Mouse (Mus musculus) intestine, embryonic 14.5 days (tissue): ENCODE data around the gene Serpine1. TPM values are rescaled to one million over a fixed set of nuclear protein-coding genes. Genes with fewer than 3 reads are reported as not detected.

Experiments used
- ATAC-seq: fragments of 200-750 bp; cut with Nextera tagmentation; replicated peaks from 2 replicates; pipeline ENCODE4 v1.8.0; 2017; ENCODE audit warnings: low read depth, moderate number of reproducible peaks, moderate TSS enrichment, moderate library complexity; ENCODE audit not compliant: low FRiP score, low TSS enrichment
- DNase-seq: peaks from one replicate; pipeline ENCODE4 v3.0.0-alpha.2; 2018; ENCODE audit warnings: low spot score
- H3K27ac ChIP-seq: fragments of 300-500 bp; sonication (generic); 2 replicates; pipeline ENCODE4 v1.5.1; 2014; ENCODE audit warnings: low read depth, mild to moderate bottlenecking, control low read depth
- H3K27me3 ChIP-seq: fragments of 300-500 bp; sonication (generic); replicated peaks from 2 replicates; pipeline ENCODE4 v1.6.1; 2014; ENCODE audit warnings: low read length, control low read depth; ENCODE audit not compliant: control insufficient read depth, insufficient read depth
- H3K36me3 ChIP-seq: fragments of 300-500 bp; sonication (generic); 2 replicates; pipeline ENCODE4 v1.6.1; 2014; ENCODE audit warnings: low read length, control low read depth; ENCODE audit not compliant: control insufficient read depth, insufficient read depth
- H3K4me1 ChIP-seq: fragments of 300-500 bp; sonication (generic); replicated peaks from 2 replicates; pipeline ENCODE4 v1.6.1; 2014; ENCODE audit warnings: low read length, control low read depth, mixed read lengths; ENCODE audit not compliant: control insufficient read depth, insufficient read depth
- H3K4me2 ChIP-seq: fragments of 300-500 bp; sonication (generic); 2 replicates; pipeline ENCODE4 v1.6.1; 2014; ENCODE audit warnings: low read length
- H3K4me3 ChIP-seq: fragments of 300-500 bp; sonication (generic); 2 replicates; pipeline ENCODE4 v1.5.1; 2014; ENCODE audit warnings: low read depth, low read length, control low read depth, mixed read lengths
- H3K9ac ChIP-seq: fragments of 300-500 bp; sonication (generic); 2 replicates; pipeline ENCODE4 v1.6.1; 2014; ENCODE audit warnings: mild to moderate bottlenecking, low read length
- H3K9me3 ChIP-seq: fragments of 300-500 bp; sonication (generic); 2 replicates; pipeline ENCODE4 v1.6.1; 2016; ENCODE audit warnings: low read length, control low read depth; ENCODE audit not compliant: control insufficient read depth
- WGBS: fragments of 180-500 bp; shearing (Covaris S2); extraction: QIAGEN DNeasy Blood & Tissue Kit; methylation state at CpG from one replicate; pipeline ENCODE4 v1.1.7; 2014; 5-methylcytosine and 5-hydroxymethylcytosine counted together
- polyA plus RNA-seq: library from polyadenylated mRNA; unstranded; fragments of >200 nt; fragmentation: Nextera tagmentation; extraction: Ambion mirVana; gene quantifications from 2 replicates; pipeline ENCODE4 v1.2.1, GENCODE M21; 2014

The Serpine1 gene
- polyA plus RNA-seq, 1 experiment from 2014 or later = 0.34 TPM

DNA sequence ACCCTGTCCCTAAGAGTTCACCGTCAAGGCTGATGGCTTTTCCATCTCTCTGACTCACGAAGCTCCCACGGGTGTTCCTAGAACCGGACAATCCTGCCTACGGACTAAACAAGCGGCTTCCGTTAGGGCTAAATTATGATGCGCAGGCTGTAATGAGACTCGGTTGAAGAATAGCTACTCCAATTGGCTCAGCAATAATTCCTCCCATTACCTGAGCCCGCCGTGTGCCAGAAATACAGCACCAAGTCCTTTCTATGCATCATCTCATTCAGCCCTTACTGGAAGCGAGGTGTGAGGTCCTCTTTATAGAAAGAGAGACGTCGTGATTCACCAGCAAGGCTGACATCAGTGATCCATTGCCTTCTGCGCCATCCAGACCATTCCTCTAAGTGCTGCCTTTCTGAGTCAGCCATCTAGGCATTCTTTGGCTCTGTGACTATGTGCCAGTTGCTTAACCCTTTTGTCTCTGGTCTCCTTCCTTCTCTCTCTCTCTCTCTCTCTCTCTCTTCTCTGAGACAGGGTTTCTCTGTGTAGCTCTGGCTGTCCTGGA lies 59.6 kb downstream of the Serpine1 start:
- no peak overlapping the region for H3K4me2 ChIP-seq
- H3K9me3 ChIP-seq = no peaks in the 10 kb centered on the region
- 66% methylated on average over 15 of the region's 15 CpGs for WGBS
- no peak overlapping the region for H3K4me3 ChIP-seq
- no peak for DNase-seq
- H3K9ac ChIP-seq = no peak overlapping the region
- no peaks in the 10 kb centered on the region for H3K4me1 ChIP-seq
- H3K27ac ChIP-seq = no peak overlapping the region
- ATAC-seq = no peak
- no peaks in the 10 kb centered on the region for H3K36me3 ChIP-seq
- no peaks in the 10 kb centered on the region for H3K27me3 ChIP-seq

Other genes with a start within 250 kb of the Serpine1 start
- gene Col26a1, start 189.1 kb downstream of the Serpine1 start, polyA plus RNA-seq = 8.7 and 10.4 TPM in 2 replicates
- gene Ift22, start 164.1 kb downstream of the Serpine1 start, polyA plus RNA-seq = 59.4 and 71.7 TPM in 2 replicates
- gene Fis1, start 119.0 kb downstream of the Serpine1 start, polyA plus RNA-seq = 309 and 315 TPM in 2 replicates
- 12.7 and 18.4 TPM in 2 replicates for gene Cldn15, start 105.7 kb downstream of the Serpine1 start, polyA plus RNA-seq
- gene Plod3, start 85.2 kb downstream of the Serpine1 start, polyA plus RNA-seq = 42.0 and 44.1 TPM in 2 replicates
- 102 and 104 TPM in 2 replicates for gene Znhit1, start 84.2 kb downstream of the Serpine1 start, polyA plus RNA-seq
- 0.36 and 0.53 TPM in 2 replicates for gene Vgf, start 45.9 kb downstream of the Serpine1 start, polyA plus RNA-seq
- 188 and 189 TPM in 2 replicates for gene Ap1s1, start 26.1 kb downstream of the Serpine1 start, polyA plus RNA-seq
- 8.5 and 9.7 TPM in 2 replicates for gene Trim56, start 43.9 kb upstream of the Serpine1 start, polyA plus RNA-seq
- 0.81 and 1.3 TPM in 2 replicates for gene Muc3, start 77.1 kb upstream of the Serpine1 start, polyA plus RNA-seq
- gene Muc3a, start 140.1 kb upstream of the Serpine1 start, polyA plus RNA-seq = 2.2 and 2.4 TPM in 2 replicates
- gene Ache, start 215.3 kb upstream of the Serpine1 start, polyA plus RNA-seq = 11.7 and 13.6 TPM in 2 replicates
- 8.9 and 10.6 TPM in 2 replicates for gene Ufsp1, start 222.4 kb upstream of the Serpine1 start, polyA plus RNA-seq
- gene Srrt, start 235.4 kb upstream of the Serpine1 start, polyA plus RNA-seq = 118 and 122 TPM in 2 replicates
- gene Trip6, start 242.1 kb upstream of the Serpine1 start, polyA plus RNA-seq = 73.3 and 77.7 TPM in 2 replicates